Mouse (Mus musculus): ENCODE measurements around the gene Sh2d6. TPM values are rescaled to one million over a fixed set of nuclear protein-coding genes. Genes with fewer than 3 reads are reported as not detected.
A peak's percentile ranks its signal among the peaks of the same experiment; 100 is the strongest.

The Sh2d6 gene
- polyA plus RNA-seq, 1 experiment: 6.5 TPM

- H3K4me1 ChIP-seq (replicated peaks; ENCODE audit: control insufficient read depth, insufficient read depth, low read length): peaks cover 34% of the 10 kb centered on the region
- H3K4me3 ChIP-seq (ENCODE audit: control insufficient read depth, insufficient read depth, low read length): no peak overlapping the region
- H3K27ac ChIP-seq (ENCODE audit: control insufficient read depth, insufficient read depth, low read length): no peak overlapping the region
- H3K27me3 ChIP-seq (ENCODE audit: control insufficient read depth, insufficient read depth, low read length): no peaks in the 10 kb centered on the region
- WGBS: 69% methylated on average over 6 of the region's 6 CpGs
- no peak for DNase-seq
- TF ChIP-seq CTCF (IDR thresholded peaks at IDR 0.05; ENCODE audit: borderline replicate concordance, control insufficient read depth, extremely low read depth, insufficient read depth, low read length, poor library complexity) (no peak), POLR2A (IDR thresholded peaks at IDR 0.05; ENCODE audit: control insufficient read depth, extremely low read depth, insufficient read depth, low read length, poor library complexity) (no peak)
- no peaks in the 10 kb centered on the region for H3K36me3 ChIP-seq (ENCODE audit: control insufficient read depth, insufficient read depth, low read length)
Observed at GRCm38 (mm10) chr6:72550025-72550424, 28.5 kb upstream of the Sh2d6 start.

- 39% methylated on average over 9 of the region's 9 CpGs for WGBS
- Histone ChIP-seq H3K4me1 (replicated peaks; ENCODE audit: control insufficient read depth, insufficient read depth, low read length) (peaks cover 39% of the 10 kb centered on the region), H3K36me3 (ENCODE audit: control insufficient read depth, insufficient read depth, low read length) (no peaks in the 10 kb centered on the region), H3K4me3 (ENCODE audit: control insufficient read depth, insufficient read depth, low read length) (no peak overlapping the region), H3K27ac (ENCODE audit: control insufficient read depth, insufficient read depth, low read length) (peak overlapping the region; percentile 42; the same call in 1 of the 2 replicates), H3K27me3 (ENCODE audit: control insufficient read depth, insufficient read depth, low read length) (no peaks in the 10 kb centered on the region)
- TF ChIP-seq CTCF (IDR thresholded peaks at IDR 0.05; ENCODE audit: borderline replicate concordance, control insufficient read depth, extremely low read depth, insufficient read depth, low read length, poor library complexity): no peak
- TF ChIP-seq POLR2A (IDR thresholded peaks at IDR 0.05; ENCODE audit: control insufficient read depth, extremely low read depth, insufficient read depth, low read length, poor library complexity): no peak
- no peak for DNase-seq
Observed at GRCm38 (mm10) chr6:72549041-72549580, 27.6 kb upstream of the Sh2d6 start.

GRCm38 (mm10) chr6:72547862-72548261 is 26.4 kb upstream of the Sh2d6 start:
- Histone ChIP-seq H3K27me3 (ENCODE audit: control insufficient read depth, insufficient read depth, low read length) (no peaks in the 10 kb centered on the region), H3K4me3 (ENCODE audit: control insufficient read depth, insufficient read depth, low read length) (no peak overlapping the region), H3K4me1 (replicated peaks; ENCODE audit: control insufficient read depth, insufficient read depth, low read length) (peaks cover 46% of the 10 kb centered on the region), H3K27ac (ENCODE audit: control insufficient read depth, insufficient read depth, low read length) (no peak overlapping the region), H3K36me3 (ENCODE audit: control insufficient read depth, insufficient read depth, low read length) (no peaks in the 10 kb centered on the region)
- no peak for TF ChIP-seq CTCF (IDR thresholded peaks at IDR 0.05; ENCODE audit: borderline replicate concordance, control insufficient read depth, extremely low read depth, insufficient read depth, low read length, poor library complexity)
- TF ChIP-seq POLR2A (IDR thresholded peaks at IDR 0.05; ENCODE audit: control insufficient read depth, extremely low read depth, insufficient read depth, low read length, poor library complexity): no peak
- no peak for DNase-seq
- WGBS: 97% methylated on average over 3 of the region's 3 CpGs

GRCm38 (mm10) chr6:72547121-72547520 is 25.6 kb upstream of the Sh2d6 start:
- no peak overlapping the region for H3K4me3 ChIP-seq (ENCODE audit: control insufficient read depth, insufficient read depth, low read length)
- no peaks in the 10 kb centered on the region for H3K27me3 ChIP-seq (ENCODE audit: control insufficient read depth, insufficient read depth, low read length)
- H3K36me3 ChIP-seq (ENCODE audit: control insufficient read depth, insufficient read depth, low read length): no peaks in the 10 kb centered on the region
- DNase-seq: no peak
- H3K27ac ChIP-seq (ENCODE audit: control insufficient read depth, insufficient read depth, low read length): no peak overlapping the region
- H3K4me1 ChIP-seq (replicated peaks; ENCODE audit: control insufficient read depth, insufficient read depth, low read length): peaks cover 43% of the 10 kb centered on the region
- TF ChIP-seq POLR2A (IDR thresholded peaks at IDR 0.05; ENCODE audit: control insufficient read depth, extremely low read depth, insufficient read depth, low read length, poor library complexity): no peak
- TF ChIP-seq CTCF (IDR thresholded peaks at IDR 0.05; ENCODE audit: borderline replicate concordance, control insufficient read depth, extremely low read depth, insufficient read depth, low read length, poor library complexity): no peak
- WGBS: 100% methylated on average over 2 of the region's 2 CpGs

- Histone ChIP-seq H3K27ac (ENCODE audit: control insufficient read depth, insufficient read depth, low read length) (no peak overlapping the region), H3K4me1 (replicated peaks; ENCODE audit: control insufficient read depth, insufficient read depth, low read length) (peaks cover 30% of the 10 kb centered on the region), H3K36me3 (ENCODE audit: control insufficient read depth, insufficient read depth, low read length) (no peaks in the 10 kb centered on the region), H3K4me3 (ENCODE audit: control insufficient read depth, insufficient read depth, low read length) (no peak overlapping the region), H3K27me3 (ENCODE audit: control insufficient read depth, insufficient read depth, low read length) (no peaks in the 10 kb centered on the region)
- DNase-seq: no peak
- 64% methylated on average over 7 of the region's 7 CpGs for WGBS
- no peak for TF ChIP-seq CTCF (IDR thresholded peaks at IDR 0.05; ENCODE audit: borderline replicate concordance, control insufficient read depth, extremely low read depth, insufficient read depth, low read length, poor library complexity)
- TF ChIP-seq POLR2A (IDR thresholded peaks at IDR 0.05; ENCODE audit: control insufficient read depth, extremely low read depth, insufficient read depth, low read length, poor library complexity): no peak
Observed at GRCm38 (mm10) chr6:72545377-72545776, 23.9 kb upstream of the Sh2d6 start.

GRCm38 (mm10) chr6:72544283-72544987 is 22.9 kb upstream of the Sh2d6 start, which contains the start of gene Capg:
Gene Capg, plus strand, starts transcription at chr6:72544391.
- H3K27me3 ChIP-seq (ENCODE audit: control insufficient read depth, insufficient read depth, low read length): no peaks in the 10 kb centered on the region
- peaks cover 22% of the 10 kb centered on the region for H3K4me1 ChIP-seq (replicated peaks; ENCODE audit: control insufficient read depth, insufficient read depth, low read length)
- H3K36me3 ChIP-seq (ENCODE audit: control insufficient read depth, insufficient read depth, low read length): no peaks in the 10 kb centered on the region
- under 1% methylated on average over 23 of the region's 23 CpGs for WGBS
- H3K27ac ChIP-seq (ENCODE audit: control insufficient read depth, insufficient read depth, low read length): peak within 1 kb of the TSS; percentile 83
- TF ChIP-seq CTCF (IDR thresholded peaks at IDR 0.05; ENCODE audit: borderline replicate concordance, control insufficient read depth, extremely low read depth, insufficient read depth, low read length, poor library complexity): no peak
- no peak for TF ChIP-seq POLR2A (IDR thresholded peaks at IDR 0.05; ENCODE audit: control insufficient read depth, extremely low read depth, insufficient read depth, low read length, poor library complexity)
- H3K4me3 ChIP-seq (ENCODE audit: control insufficient read depth, insufficient read depth, low read length): peak within 1 kb of the TSS; percentile 42
- DNase-seq: peak; percentile 58

Data from thymus, adult 2 months (tissue).